Mouse (Mus musculus): ENCODE data around the gene Rnf152. TPM values are rescaled to one million over a fixed set of nuclear protein-coding genes. Genes with fewer than 3 reads are reported as not detected.
A peak's percentile ranks its signal among the peaks of the same experiment; 100 is the strongest.

Rnf152 gene
- total and polyA plus RNA-seq, 2 experiments from 2014 or later, result 16.6 to 26.8 TPM

- no peak overlapping the region for H3K27ac ChIP-seq
- no peak overlapping the region for H3K4me2 ChIP-seq (ENCODE audit: low read depth, low read length)
- ATAC-seq (no peak), DNase-seq (ENCODE audit: low spot score) (no peak)
- no peaks in the 10 kb centered on the region for H3K9me3 ChIP-seq (ENCODE audit: low read length)
- TF ChIP-seq CTCF (IDR thresholded peaks at IDR 0.05; ENCODE audit: low read depth), result no peak
- no peak overlapping the region for H3K9ac ChIP-seq (replicated peaks; ENCODE audit: low read length)
- H3K4me3 ChIP-seq (ENCODE audit: low read length), result no peak overlapping the region
- H3K4me1 ChIP-seq (ENCODE audit: insufficient read depth, low read length), result no peaks in the 10 kb centered on the region
- 52% methylated on average over 2 of the region's 2 CpGs for WGBS
- no peaks in the 10 kb centered on the region for H3K36me3 ChIP-seq (ENCODE audit: insufficient read depth, low read length)
- H3K27me3 ChIP-seq (ENCODE audit: insufficient read depth, low read length), result no peaks in the 10 kb centered on the region
Measured at GRCm38 (mm10) chr1:105312601-105312901, 44.0 kb downstream of the Rnf152 start.

GRCm38 (mm10) chr1:105311899-105312600 is 44.5 kb downstream of the Rnf152 start:
- no peaks in the 10 kb centered on the region for H3K4me1 ChIP-seq (ENCODE audit: insufficient read depth, low read length)
- no peak overlapping the region for H3K4me3 ChIP-seq (ENCODE audit: low read length)
- TF ChIP-seq CTCF (IDR thresholded peaks at IDR 0.05; ENCODE audit: low read depth), result no peak
- no peak overlapping the region for H3K4me2 ChIP-seq (ENCODE audit: low read depth, low read length)
- 86% methylated on average over 1 of the region's 1 CpGs for WGBS
- no peaks in the 10 kb centered on the region for H3K36me3 ChIP-seq (ENCODE audit: insufficient read depth, low read length)
- no peak overlapping the region for H3K27ac ChIP-seq
- H3K9ac ChIP-seq (replicated peaks; ENCODE audit: low read length), result no peak overlapping the region
- ATAC-seq (no peak), DNase-seq (ENCODE audit: low spot score) (no peak)
- no peaks in the 10 kb centered on the region for H3K27me3 ChIP-seq (ENCODE audit: insufficient read depth, low read length)
- H3K9me3 ChIP-seq (ENCODE audit: low read length), result no peaks in the 10 kb centered on the region

- no peak overlapping the region for H3K9ac ChIP-seq (replicated peaks; ENCODE audit: low read length)
- H3K4me2 ChIP-seq (ENCODE audit: low read depth, low read length), result no peak overlapping the region
- H3K36me3 ChIP-seq (ENCODE audit: insufficient read depth, low read length), result no peaks in the 10 kb centered on the region
- H3K27me3 ChIP-seq (ENCODE audit: insufficient read depth, low read length), result no peaks in the 10 kb centered on the region
- no peak for DNase-seq (ENCODE audit: low spot score)
- 49% methylated on average over 6 of the region's 6 CpGs for WGBS
- 0 out of 2 replicates have a peak, but pooled peaks cover 5% of the 10 kb centered on the region for H3K4me1 ChIP-seq (ENCODE audit: insufficient read depth, low read length)
- 0 out of 2 replicates have a peak, but pooled peaks have one; percentile 42 for ATAC-seq
- no peak for TF ChIP-seq CTCF (IDR thresholded peaks at IDR 0.05; ENCODE audit: low read depth)
- 0 out of 2 replicates have a peak overlapping the region, but pooled peaks have one; percentile 32 for H3K27ac ChIP-seq
- no peak overlapping the region for H3K4me3 ChIP-seq (ENCODE audit: low read length)
- H3K9me3 ChIP-seq (ENCODE audit: low read length), result no peaks in the 10 kb centered on the region
Measured at GRCm38 (mm10) chr1:105302164-105302563, 54.3 kb downstream of the Rnf152 start.

- no peak for TF ChIP-seq CTCF (IDR thresholded peaks at IDR 0.05; ENCODE audit: low read depth)
- Histone ChIP-seq H3K4me1 (ENCODE audit: insufficient read depth, low read length) (0 out of 2 replicates have a peak, but pooled peaks cover 5% of the 10 kb centered on the region), H3K27me3 (ENCODE audit: insufficient read depth, low read length) (no peaks in the 10 kb centered on the region), H3K9ac (replicated peaks; ENCODE audit: low read length) (no peak overlapping the region), H3K4me3 (ENCODE audit: low read length) (no peak overlapping the region), H3K36me3 (ENCODE audit: insufficient read depth, low read length) (no peaks in the 10 kb centered on the region), H3K4me2 (ENCODE audit: low read depth, low read length) (no peak overlapping the region), H3K27ac (peak overlapping the region; percentile 32; the same call in 1 of the 2 replicates), H3K9me3 (ENCODE audit: low read length) (no peaks in the 10 kb centered on the region)
- WGBS, result 67% methylated on average over 9 of the region's 9 CpGs
- ATAC-seq, result peak; percentile 70
- peak; percentile 27 for DNase-seq (ENCODE audit: low spot score)
Measured at GRCm38 (mm10) chr1:105301764-105302163, 54.7 kb downstream of the Rnf152 start.

GRCm38 (mm10) chr1:105291859-105292258 is 64.7 kb downstream of the Rnf152 start:
- Histone ChIP-seq H3K4me3 (ENCODE audit: low read length) (no peak overlapping the region), H3K27me3 (ENCODE audit: insufficient read depth, low read length) (no peaks in the 10 kb centered on the region), H3K4me2 (ENCODE audit: low read depth, low read length) (no peak overlapping the region), H3K9me3 (ENCODE audit: low read length) (no peaks in the 10 kb centered on the region), H3K4me1 (ENCODE audit: insufficient read depth, low read length) (no peaks in the 10 kb centered on the region), H3K27ac (no peak overlapping the region), H3K9ac (replicated peaks; ENCODE audit: low read length) (no peak overlapping the region), H3K36me3 (ENCODE audit: insufficient read depth, low read length) (no peaks in the 10 kb centered on the region)
- WGBS, result 96% methylated on average over 2 of the region's 2 CpGs
- ATAC-seq, result no peak
- no peak for DNase-seq (ENCODE audit: low spot score)
- no peak for TF ChIP-seq CTCF (IDR thresholded peaks at IDR 0.05; ENCODE audit: low read depth)

GRCm38 (mm10) chr1:105287536-105287935 is 69.0 kb downstream of the Rnf152 start:
- DNase-seq (ENCODE audit: low spot score) (no peak), ATAC-seq (no peak)
- Histone ChIP-seq H3K4me2 (ENCODE audit: low read depth, low read length) (no peak overlapping the region), H3K4me3 (ENCODE audit: low read length) (no peak overlapping the region), H3K4me1 (ENCODE audit: insufficient read depth, low read length) (no peaks in the 10 kb centered on the region), H3K9me3 (ENCODE audit: low read length) (no peaks in the 10 kb centered on the region), H3K9ac (replicated peaks; ENCODE audit: low read length) (no peak overlapping the region), H3K27ac (no peak overlapping the region), H3K36me3 (ENCODE audit: insufficient read depth, low read length) (no peaks in the 10 kb centered on the region; the same call in 1 of the 2 replicates), H3K27me3 (ENCODE audit: insufficient read depth, low read length) (no peaks in the 10 kb centered on the region)
- no peak for TF ChIP-seq CTCF (IDR thresholded peaks at IDR 0.05; ENCODE audit: low read depth)
- WGBS, result 79% methylated on average over 4 of the region's 4 CpGs

GRCm38 (mm10) chr1:105286906-105287305 is 69.6 kb downstream of the Rnf152 start:
- H3K4me2 ChIP-seq (ENCODE audit: low read depth, low read length), result no peak overlapping the region
- DNase-seq (ENCODE audit: low spot score), result no peak
- H3K4me1 ChIP-seq (ENCODE audit: insufficient read depth, low read length), result no peaks in the 10 kb centered on the region
- no peak for ATAC-seq
- H3K9ac ChIP-seq (replicated peaks; ENCODE audit: low read length), result no peak overlapping the region
- H3K27ac ChIP-seq, result no peak overlapping the region
- no peaks in the 10 kb centered on the region for H3K9me3 ChIP-seq (ENCODE audit: low read length)
- no peak overlapping the region for H3K4me3 ChIP-seq (ENCODE audit: low read length)
- no peaks in the 10 kb centered on the region; the same call in 1 of the 2 replicates for H3K36me3 ChIP-seq (ENCODE audit: insufficient read depth, low read length)
- no peak for TF ChIP-seq CTCF (IDR thresholded peaks at IDR 0.05; ENCODE audit: low read depth)
- 86% methylated on average over 5 of the region's 5 CpGs for WGBS
- H3K27me3 ChIP-seq (ENCODE audit: insufficient read depth, low read length), result no peaks in the 10 kb centered on the region

Data from hindbrain, postnatal 0 days (tissue).